Mouse (Mus musculus) midbrain, postnatal 0 days (tissue): Measurements from ENCODE around the gene Amer2. TPM values are rescaled to one million over a fixed set of nuclear protein-coding genes. Genes with fewer than 3 reads are reported as not detected.
A peak's percentile ranks its signal among the peaks of the same experiment; 100 is the strongest.

Experiments used
- ATAC-seq: fragments of 200-750 bp; cut with Nextera tagmentation; 2 replicates; pipeline ENCODE4 v1.8.0; 2017; ENCODE audit warnings: moderate number of reproducible peaks, mild to moderate bottlenecking, moderate TSS enrichment, moderate library complexity; ENCODE audit not compliant: low FRiP score
- DNase-seq: peaks from one replicate; pipeline ENCODE4 v3.0.0-alpha.2; 2015; ENCODE audit warnings: low spot score
- H3K27ac ChIP-seq: fragments of 300-500 bp; sonication (generic); 2 replicates; pipeline ENCODE4 v1.5.1; 2014; ENCODE audit warnings: low read depth, mild to moderate bottlenecking, low read length, mixed read lengths
- H3K27me3 ChIP-seq: fragments of 300-500 bp; sonication (generic); 2 replicates; pipeline ENCODE4 v1.6.1; 2014; ENCODE audit warnings: low read length, control low read depth, mixed read lengths; ENCODE audit not compliant: insufficient read depth
- H3K36me3 ChIP-seq: fragments of 300-500 bp; sonication (generic); 2 replicates; pipeline ENCODE4 v1.6.1; 2014; ENCODE audit warnings: low read length, control low read depth, mixed read lengths; ENCODE audit not compliant: insufficient read depth
- H3K4me1 ChIP-seq: fragments of 300-500 bp; sonication (generic); 2 replicates; pipeline ENCODE4 v1.6.1; 2014; ENCODE audit warnings: mild to moderate bottlenecking, control low read depth, antibody characterized with exemption, low read length, mixed read lengths; ENCODE audit not compliant: insufficient read depth
- H3K4me2 ChIP-seq: fragments of 300-500 bp; sonication (generic); 2 replicates; pipeline ENCODE4 v1.6.1; 2014; ENCODE audit warnings: low read depth, mild to moderate bottlenecking, low read length, mixed read lengths; ENCODE audit not compliant: poor library complexity, severe bottlenecking
- H3K4me3 ChIP-seq: fragments of 300-500 bp; sonication (generic); 2 replicates; pipeline ENCODE4 v1.5.1; 2014; ENCODE audit warnings: low read depth, mild to moderate bottlenecking, low read length, moderate library complexity
- H3K9ac ChIP-seq: fragments of 300-500 bp; sonication (generic); replicated peaks from 2 replicates; pipeline ENCODE4 v1.6.1; 2014; ENCODE audit warnings: mild to moderate bottlenecking, low read length, moderate library complexity, mixed read lengths; ENCODE audit not compliant: poor library complexity, severe bottlenecking
- H3K9me3 ChIP-seq: fragments of 300-500 bp; sonication (generic); 2 replicates; pipeline ENCODE4 v1.6.1; 2016; ENCODE audit warnings: low read length, control low read depth
- CTCF ChIP-seq: IDR thresholded peaks from 2 replicates; pipeline ENCODE4 v1.5.1; 2016; ENCODE audit warnings: antibody characterized with exemption, mild to moderate bottlenecking
- WGBS: fragments of 180-500 bp; shearing (Covaris S2); extraction: QIAGEN DNeasy Blood & Tissue Kit; methylation state at CpG from one replicate; pipeline ENCODE4 v1.1.7; 2014; 5-methylcytosine and 5-hydroxymethylcytosine counted together
- polyA plus RNA-seq: library from polyadenylated mRNA; unstranded; fragments of >200 nt; fragmentation: Nextera tagmentation; extraction: Ambion mirVana; gene quantifications from 2 replicates; pipeline ENCODE4 v1.2.1, GENCODE M21; 2015
- total RNA-seq: library from RNA; depleted of rRNA; stranded (reverse); fragments of >200 nt; gene quantifications from 2 replicates; pipeline ENCODE4 v1.2.3, GENCODE M21; 2014

Amer2 gene
- total and polyA plus RNA-seq, 2 experiments from 2014 or later, result 18.3 to 28.3 TPM

DNA sequence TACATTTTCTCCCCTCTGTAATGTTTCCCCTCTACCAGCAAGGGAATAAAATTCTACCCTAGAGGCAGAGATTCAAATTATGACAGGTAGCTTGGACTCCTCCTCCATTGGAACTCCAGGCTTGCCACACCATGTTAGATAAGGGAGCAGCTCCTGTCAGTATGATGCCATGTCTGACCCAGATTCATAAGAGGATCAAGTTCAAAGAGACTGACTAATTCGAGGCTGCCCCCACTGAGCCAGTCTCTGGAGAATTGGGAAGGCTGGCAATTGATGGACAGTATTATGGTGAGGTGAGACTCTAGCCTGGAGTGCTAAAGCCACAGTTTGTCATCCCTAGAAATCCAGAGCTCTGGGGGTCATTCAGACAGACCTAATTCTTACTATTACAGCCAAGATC is 6.3 kb upstream of the Amer2 start:
- Histone ChIP-seq H3K4me2 (no peak overlapping the region), H3K36me3 (no peaks in the 10 kb centered on the region), H3K27ac (no peak overlapping the region), H3K9ac (no peak overlapping the region), H3K4me3 (no peak overlapping the region), H3K27me3 (no peaks in the 10 kb centered on the region), H3K9me3 (no peaks in the 10 kb centered on the region), H3K4me1 (no peaks in the 10 kb centered on the region; the same call in 1 of the 2 replicates)
- no peak for TF ChIP-seq CTCF
- DNase-seq, result no peak
- ATAC-seq, result no peak
- WGBS, result 31% methylated on average over 1 of the region's 1 CpGs

GRCm38 (mm10) chr14:60368769-60369666 is 4.0 kb upstream of the Amer2 start:
- Histone ChIP-seq H3K4me1 (no peaks in the 10 kb centered on the region), H3K9ac (no peak overlapping the region), H3K36me3 (no peaks in the 10 kb centered on the region), H3K27ac (no peak overlapping the region), H3K4me2 (no peak overlapping the region), H3K27me3 (no peaks in the 10 kb centered on the region), H3K9me3 (no peaks in the 10 kb centered on the region), H3K4me3 (no peak overlapping the region)
- ATAC-seq (no peak), DNase-seq (peak; percentile 69)
- TF ChIP-seq CTCF, result no peak
- WGBS, result 38% methylated on average over 9 of the region's 9 CpGs

DNA sequence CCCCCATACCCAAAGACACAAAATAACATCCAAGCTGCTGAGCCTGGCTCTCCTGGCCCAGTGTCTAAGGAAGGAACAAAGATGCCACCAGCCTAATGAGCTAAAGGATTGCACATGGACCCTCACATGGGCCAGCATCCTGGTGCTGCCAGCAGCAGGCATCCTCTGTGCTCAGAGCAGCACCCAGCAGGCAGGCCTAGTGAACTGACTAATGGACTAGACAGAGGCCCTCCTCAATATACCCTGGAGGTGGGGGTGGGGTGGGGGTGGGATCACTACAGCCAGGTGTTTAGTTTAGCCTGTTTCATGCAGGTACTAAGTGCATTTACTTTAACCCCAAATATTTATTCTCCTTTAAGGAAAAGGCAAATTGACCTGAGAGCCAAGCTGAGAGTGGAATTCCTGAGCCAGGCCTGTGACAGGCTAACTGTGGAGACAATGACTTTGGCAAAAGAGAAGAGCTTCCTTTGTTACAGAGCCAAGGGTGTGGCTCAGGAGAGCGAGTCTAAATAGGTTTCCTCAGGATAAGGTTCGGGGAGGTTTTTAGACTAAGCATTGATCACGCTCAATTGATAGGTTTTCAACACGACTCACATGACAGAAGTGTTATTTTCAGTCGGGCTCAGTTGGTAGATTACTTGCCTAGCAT is 3.3 kb upstream of the Amer2 start:
- ATAC-seq, result no peak

DNA sequence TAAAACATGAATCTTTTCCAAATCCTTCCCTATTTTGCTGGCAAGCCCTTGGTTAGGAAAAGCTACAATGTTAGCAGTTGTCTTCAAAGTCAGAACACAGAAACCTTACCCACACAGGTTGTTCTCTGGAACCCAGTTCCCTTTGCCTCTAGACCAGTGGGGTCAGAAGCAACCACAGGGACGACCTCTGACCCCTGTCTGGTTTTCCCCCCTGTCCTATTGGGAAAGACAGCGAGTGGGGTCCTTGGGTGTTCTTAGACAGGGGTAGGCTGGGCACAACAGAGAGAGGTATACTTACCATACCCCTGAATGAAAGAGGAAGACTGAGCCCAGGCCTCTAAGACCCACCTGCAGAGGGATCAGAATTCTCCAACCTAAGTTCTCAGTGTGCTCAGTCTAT is 4.0 kb downstream of the Amer2 start:
- peaks cover 19% of the 10 kb centered on the region for H3K4me1 ChIP-seq
- DNase-seq, result no peak
- peak; percentile 1; the same call in 1 of the 2 replicates for ATAC-seq
- no peaks in the 10 kb centered on the region for H3K9me3 ChIP-seq
- H3K4me3 ChIP-seq, result peak overlapping the region; percentile 80
- H3K27me3 ChIP-seq, result no peaks in the 10 kb centered on the region
- peak overlapping the region; percentile 96; the same call in 1 of the 2 replicates for H3K27ac ChIP-seq
- TF ChIP-seq CTCF, result no peak
- no peak overlapping the region for H3K9ac ChIP-seq
- H3K4me2 ChIP-seq, result peak overlapping the region; percentile 92
- H3K36me3 ChIP-seq, result no peaks in the 10 kb centered on the region
- WGBS, result 50% methylated on average over 2 of the region's 2 CpGs

More for the DNA sequence above, 3.3 kb upstream of the Amer2 start:
- Histone ChIP-seq H3K4me1 (no peaks in the 10 kb centered on the region), H3K9me3 (no peaks in the 10 kb centered on the region), H3K27me3 (no peaks in the 10 kb centered on the region), H3K36me3 (no peaks in the 10 kb centered on the region), H3K9ac (no peak overlapping the region), H3K27ac (no peak overlapping the region), H3K4me3 (no peak overlapping the region), H3K4me2 (no peak overlapping the region)
- WGBS, result 57% methylated on average over 5 of the region's 5 CpGs
- TF ChIP-seq CTCF, result no peak
- DNase-seq, result no peak

- peak overlapping the region; percentile 87 for H3K9ac ChIP-seq
- ATAC-seq, result peak; percentile 61
- no peaks in the 10 kb centered on the region for H3K9me3 ChIP-seq
- H3K27ac ChIP-seq, result peak overlapping the region; percentile 96
- DNase-seq, result peak; percentile 78
- H3K27me3 ChIP-seq, result no peaks in the 10 kb centered on the region
- 4% methylated on average over 10 of the region's 10 CpGs for WGBS
- peak overlapping the region; percentile 80 for H3K4me3 ChIP-seq
- H3K36me3 ChIP-seq, result no peaks in the 10 kb centered on the region
- TF ChIP-seq CTCF, result no peak; the same call in 1 of the 2 replicates
- H3K4me1 ChIP-seq, result peaks cover 19% of the 10 kb centered on the region
- peak overlapping the region; percentile 92 for H3K4me2 ChIP-seq
Observed at GRCm38 (mm10) chr14:60377546-60377945, 4.5 kb downstream of the Amer2 start.
